In genomic region chrX:133911397-133912103, GRCm38 (mm10) we compare ENCODE assay signal across 11 mouse cellular contexts. TPM values are rescaled to one million over a fixed set of nuclear protein-coding genes. Genes with fewer than 3 reads are reported as not detected.
DNase-seq lines count a peak whose midpoint lies in the region; ATAC-seq and TF ChIP-seq lines count a peak whose summit lies in the region.
"Had no signal": no experiment of that assay in that cellular context is flagged by ENCODE, and none has a peak within 500 bp of the region (broad histone marks: within the 10 kb centered on the region; RNA-seq: fewer than 3 reads in every experiment).

No protein-coding gene starts in this region.

- H3K4me1 ChIP-seq in heart, embryonic 15.5 days (replicated peaks): 0 out of 2 replicates have a peak, but pooled peaks cover 8% of the 10 kb centered on the region
- no peaks in the 10 kb centered on the region for H3K4me1 ChIP-seq in limb, embryonic 14.5 days (ENCODE audit: control insufficient read depth, insufficient read depth, low read length)
- H3K4me1 ChIP-seq: neural tube, embryonic 13.5 days had no signal

- ATAC-seq in Patski: peak; percentile 63
- no peak for ATAC-seq in heart, embryonic 15.5 days (replicated peaks; ENCODE audit: insufficient number of reproducible peaks, insufficient read depth, low FRiP score, low read depth)
- ATAC-seq in limb, embryonic 14.5 days (ENCODE audit: low FRiP score, low read depth): peak; percentile 84
- ATAC-seq: forebrain, embryonic 16.5 days had no signal

- TF ChIP-seq CTCF in Patski (IDR thresholded peaks at IDR 0.05): no peak

- POLR2A ChIA-PET in Patski (lab: Charles Lee): no interaction called here

- WGBS in heart, embryonic 15.5 days: 27% methylated on average over 10 of the region's 10 CpGs
- WGBS in limb, embryonic 14.5 days: 46% methylated on average over 10 of the region's 10 CpGs

- no peak for TF ChIP-seq POLR2A in limb, embryonic 14.5 days (IDR thresholded peaks at IDR 0.05; ENCODE audit: borderline replicate concordance, extremely low read depth, insufficient read depth, insufficient read length)

- H3K36me3 ChIP-seq in heart, embryonic 15.5 days: no peaks in the 10 kb centered on the region
- no peaks in the 10 kb centered on the region for H3K36me3 ChIP-seq in limb, embryonic 14.5 days (ENCODE audit: control insufficient read depth, insufficient read depth, low read length)
- H3K36me3 ChIP-seq: neural tube, embryonic 13.5 days had no signal

- peak overlapping the region; percentile 58 for H3K27ac ChIP-seq in heart, embryonic 15.5 days
- H3K27ac ChIP-seq in limb, embryonic 14.5 days (replicated peaks; ENCODE audit: low read depth, low read length): no peak overlapping the region
- H3K27ac ChIP-seq: neural tube, embryonic 13.5 days had no signal

- 0 out of 2 replicates have a peak overlapping the region, but pooled peaks have one; percentile 25 for H3K4me2 ChIP-seq in heart, embryonic 15.5 days
- H3K4me2 ChIP-seq in limb, embryonic 14.5 days (replicated peaks; ENCODE audit: low read depth, low read length, severe bottlenecking): no peak overlapping the region
- H3K4me2 ChIP-seq: neural tube, embryonic 13.5 days had no signal

- CTCF ChIA-PET in Patski (lab: Charles Lee): no interaction called here

- no peak overlapping the region for H3K9ac ChIP-seq in heart, embryonic 15.5 days
- H3K9ac ChIP-seq in limb, embryonic 14.5 days (ENCODE audit: low read depth, low read length, severe bottlenecking): no peak overlapping the region
- H3K9ac ChIP-seq: neural tube, embryonic 13.5 days had no signal

- DNase-seq in gastrocnemius, adult 18-20 months (ENCODE audit: low spot score): peak; percentile 8
- no peak for DNase-seq in gastrocnemius, postnatal 10 days
- DNase-seq in Patski (ENCODE audit: low read depth, low spot score): no peak
- peak; percentile 53 for DNase-seq in limb, embryonic 14.5 days (ENCODE audit: low spot score)
- DNase-seq in thymus, adult 18-20 months: no peak
- DNase-seq in embryo, embryonic 10 days (ENCODE audit: low spot score): no peak
- no peak for DNase-seq in spleen, postnatal 10 days (ENCODE audit: low spot score in 2 of 2)
- DNase-seq: cerebellum, adult 2 months had no signal

- in situ Hi-C loops in Patski (cut with MboI; ENCODE audit: low pct_unique_long_range_greater_than_20kb): no loop called here

- H3K27me3 ChIP-seq in Patski: peaks cover 11% of the 10 kb centered on the region
- no peaks in the 10 kb centered on the region for H3K27me3 ChIP-seq in heart, embryonic 15.5 days
- no peaks in the 10 kb centered on the region for H3K27me3 ChIP-seq in limb, embryonic 14.5 days (ENCODE audit: control insufficient read depth, insufficient read depth, low read length)

- no peaks in the 10 kb centered on the region for H3K9me3 ChIP-seq in heart, embryonic 15.5 days (replicated peaks)
- H3K9me3 ChIP-seq in limb, embryonic 14.5 days (ENCODE audit: control insufficient read depth, low read length): no peaks in the 10 kb centered on the region
- H3K9me3 ChIP-seq: neural tube, embryonic 13.5 days had no signal

- no peak overlapping the region for H3K4me3 ChIP-seq in heart, embryonic 15.5 days
- no peak overlapping the region for H3K4me3 ChIP-seq in limb, embryonic 14.5 days (replicated peaks; ENCODE audit: low read length)
- H3K4me3 ChIP-seq: neural tube, embryonic 13.5 days had no signal

RNA-seq across cellular contexts. Expression of gene Srpx2, which starts 3.3 kb away (rescaled TPM):
- total RNA-seq in gastrocnemius, adult 18-20 months (2021): 1 to 10 TPM; 2.1 to 3.2 TPM
- total RNA-seq in gastrocnemius, postnatal 10 days (2021): 10 to 100 TPM; 11.0 to 15.6 TPM
- polyA plus RNA-seq in Patski (2021): 4.9 TPM
- 7.6 and 7.9 TPM in 2 replicates for polyA plus RNA-seq in heart, embryonic 15.5 days (2015; fragmentation: Nextera tagmentation; extraction: Ambion mirVana)
- 7.9 and 8.6 TPM in 2 replicates for polyA plus RNA-seq in limb, embryonic 14.5 days (2012; rRNA removed)
- 7.4 and 8.9 TPM in 2 replicates for polyA plus RNA-seq in limb, embryonic 14.5 days (2014; fragmentation: Nextera tagmentation; extraction: Ambion mirVana)

RNA-seq across cellular contexts. Expression of gene Tspan6, which starts 13.3 kb away (rescaled TPM):
- 1 to 10 TPM; 2.8 to 3.3 TPM for total RNA-seq in gastrocnemius, adult 18-20 months (2021)
- 10 to 100 TPM; 17.9 to 23.0 TPM for total RNA-seq in gastrocnemius, postnatal 10 days (2021)
- 132 TPM for polyA plus RNA-seq in Patski (2021)
- 98.4 and 100 TPM in 2 replicates for polyA plus RNA-seq in heart, embryonic 15.5 days (2015; fragmentation: Nextera tagmentation; extraction: Ambion mirVana)
- polyA plus RNA-seq in limb, embryonic 14.5 days (2012; rRNA removed): 80.3 and 84.1 TPM in 2 replicates
- polyA plus RNA-seq in limb, embryonic 14.5 days (2014; fragmentation: Nextera tagmentation; extraction: Ambion mirVana): 169 and 175 TPM in 2 replicates

Comparison
In these comparisons a context has a peak if more than half of its experiments do, and no peak if none do; other contexts are left out.
1. DNase-seq: peak in gastrocnemius, adult 18-20 months (single experiment) and limb, embryonic 14.5 days (single experiment); none in gastrocnemius, postnatal 10 days (single experiment), Patski (single experiment), thymus, adult 18-20 months (0 of 2), embryo, embryonic 10 days (single experiment) and spleen, postnatal 10 days (0 of 2).